Mouse (Mus musculus): ENCODE data around the gene Cers2. TPM values are rescaled to one million over a fixed set of nuclear protein-coding genes. Genes with fewer than 3 reads are reported as not detected.
"Not testable (repeated sequence)": the region's sequence is repeated elsewhere in the genome, so short reads cannot be mapped to it uniquely, and the experiment has no call there.

Cers2 gene
- total and polyA plus RNA-seq, 2 experiments from 2014 or later, result 89.4 to 108 TPM

- Histone ChIP-seq H3K4me2 (ENCODE audit: low read depth, low read length) (no peak overlapping the region), H3K27ac (ENCODE audit: low read depth) (no peak overlapping the region), H3K27me3 (ENCODE audit: control insufficient read depth, insufficient read depth, low read length) (no peaks in the 10 kb centered on the region), H3K9me3 (replicated peaks; ENCODE audit: control insufficient read depth, low read length) (no peaks in the 10 kb centered on the region), H3K4me3 (ENCODE audit: low read depth, low read length) (no peak overlapping the region), H3K36me3 (replicated peaks; ENCODE audit: control insufficient read depth, insufficient read depth, low read length) (peaks cover 74% of the 10 kb centered on the region), H3K9ac (replicated peaks; ENCODE audit: low read depth, low read length) (no peak overlapping the region), H3K4me1 (ENCODE audit: control insufficient read depth, insufficient read depth) (no peaks in the 10 kb centered on the region)
- peak; percentile 63 for TF ChIP-seq CTCF (IDR thresholded peaks at IDR 0.05; ENCODE audit: low read depth)
- no peak for TF ChIP-seq EP300 (IDR thresholded peaks at IDR 0.05; ENCODE audit: low read depth)
- ATAC-seq (ENCODE audit: insufficient read depth, low read depth) (no peak; the same call in 1 of the 2 replicates), DNase-seq (ENCODE audit: low spot score) (peak; percentile 57)
Measured at GRCm38 (mm10) chr3:95349491-95349890, 34.9 kb downstream of the Cers2 start.

- Histone ChIP-seq H3K36me3 (replicated peaks; ENCODE audit: control insufficient read depth, insufficient read depth, low read length) (peaks cover 23% of the 10 kb centered on the region), H3K4me2 (ENCODE audit: low read depth, low read length) (peak overlapping the region; percentile 62; the same call in 1 of the 2 replicates), H3K4me3 (ENCODE audit: low read depth, low read length) (peak overlapping the region; percentile 56)
- 28% methylated on average over 8 of the region's 19 CpGs for WGBS
- H3K4me1 ChIP-seq (ENCODE audit: control insufficient read depth, insufficient read depth); H3K27me3 ChIP-seq (ENCODE audit: control insufficient read depth, insufficient read depth, low read length); DNase-seq (ENCODE audit: low spot score); ATAC-seq (ENCODE audit: insufficient read depth, low read depth); H3K9ac ChIP-seq (replicated peaks; ENCODE audit: low read depth, low read length); H3K9me3 ChIP-seq (replicated peaks; ENCODE audit: control insufficient read depth, low read length); H3K27ac ChIP-seq (ENCODE audit: low read depth): not testable (repeated sequence)
Measured at GRCm38 (mm10) chr3:95355911-95356544, 41.4 kb downstream of the Cers2 start.

GRCm38 (mm10) chr3:95356701-95357449, 42.3 kb downstream of the Cers2 start, which contains the start of gene Setdb1:
Setdb1 (minus strand) TSS chr3:95357202.
- H3K4me1 ChIP-seq (ENCODE audit: control insufficient read depth, insufficient read depth); H3K9me3 ChIP-seq (replicated peaks; ENCODE audit: control insufficient read depth, low read length); H3K27ac ChIP-seq (ENCODE audit: low read depth); H3K27me3 ChIP-seq (ENCODE audit: control insufficient read depth, insufficient read depth, low read length): not testable (repeated sequence)
- TF ChIP-seq EP300 (IDR thresholded peaks at IDR 0.05; ENCODE audit: low read depth), result peak; percentile 45; the same call in 1 of the 2 replicates
- Histone ChIP-seq H3K9ac (replicated peaks; ENCODE audit: low read depth, low read length) (peak within 1 kb of the TSS; percentile 52), H3K36me3 (replicated peaks; ENCODE audit: control insufficient read depth, insufficient read depth, low read length) (peaks cover 18% of the 10 kb centered on the region), H3K4me3 (ENCODE audit: low read depth, low read length) (peak within 1 kb of the TSS; percentile 56), H3K4me2 (ENCODE audit: low read depth, low read length) (peak within 1 kb of the TSS; percentile 62)
- peak; percentile 95 for ATAC-seq (ENCODE audit: insufficient read depth, low read depth)
- under 1% methylated on average over 31 of the region's 57 CpGs for WGBS
- peak; percentile 91 for DNase-seq (ENCODE audit: low spot score)

- DNase-seq (ENCODE audit: low spot score) (no peak), ATAC-seq (ENCODE audit: insufficient read depth, low read depth) (no peak)
- Histone ChIP-seq H3K4me2 (ENCODE audit: low read depth, low read length) (no peak overlapping the region), H3K36me3 (replicated peaks; ENCODE audit: control insufficient read depth, insufficient read depth, low read length) (peaks cover 12% of the 10 kb centered on the region), H3K9me3 (replicated peaks; ENCODE audit: control insufficient read depth, low read length) (no peaks in the 10 kb centered on the region), H3K27me3 (ENCODE audit: control insufficient read depth, insufficient read depth, low read length) (no peaks in the 10 kb centered on the region), H3K4me1 (ENCODE audit: control insufficient read depth, insufficient read depth) (no peaks in the 10 kb centered on the region), H3K4me3 (ENCODE audit: low read depth, low read length) (no peak overlapping the region), H3K27ac (ENCODE audit: low read depth) (no peak overlapping the region), H3K9ac (replicated peaks; ENCODE audit: low read depth, low read length) (no peak overlapping the region)
- TF ChIP-seq CTCF (IDR thresholded peaks at IDR 0.05; ENCODE audit: low read depth) (no peak), EP300 (IDR thresholded peaks at IDR 0.05; ENCODE audit: low read depth) (no peak)
- WGBS, result 93% methylated on average over 2 of the region's 2 CpGs
Measured at GRCm38 (mm10) chr3:95357746-95358145, 43.2 kb downstream of the Cers2 start.

- ATAC-seq (ENCODE audit: insufficient read depth, low read depth); H3K9ac ChIP-seq (replicated peaks; ENCODE audit: low read depth, low read length); H3K36me3 ChIP-seq (replicated peaks; ENCODE audit: control insufficient read depth, insufficient read depth, low read length); H3K4me3 ChIP-seq (ENCODE audit: low read depth, low read length); DNase-seq (ENCODE audit: low spot score); H3K4me1 ChIP-seq (ENCODE audit: control insufficient read depth, insufficient read depth); H3K27ac ChIP-seq (ENCODE audit: low read depth); H3K27me3 ChIP-seq (ENCODE audit: control insufficient read depth, insufficient read depth, low read length); H3K4me2 ChIP-seq (ENCODE audit: low read depth, low read length); H3K9me3 ChIP-seq (replicated peaks; ENCODE audit: control insufficient read depth, low read length): not testable (repeated sequence)
- WGBS, result 58% methylated on average over 3 of the region's 3 CpGs
Measured at GRCm38 (mm10) chr3:95360276-95360675, 45.7 kb downstream of the Cers2 start.

GRCm38 (mm10) chr3:95370101-95370500, 55.5 kb downstream of the Cers2 start:
- no peak for TF ChIP-seq EP300 (IDR thresholded peaks at IDR 0.05; ENCODE audit: low read depth)
- no peak for TF ChIP-seq CTCF (IDR thresholded peaks at IDR 0.05; ENCODE audit: low read depth)
- H3K9ac ChIP-seq (replicated peaks; ENCODE audit: low read depth, low read length), result no peak overlapping the region
- H3K27ac ChIP-seq (ENCODE audit: low read depth), result no peak overlapping the region
- no peak overlapping the region for H3K4me3 ChIP-seq (ENCODE audit: low read depth, low read length)
- H3K4me1 ChIP-seq (ENCODE audit: control insufficient read depth, insufficient read depth), result no peaks in the 10 kb centered on the region
- DNase-seq (ENCODE audit: low spot score) (no peak), ATAC-seq (ENCODE audit: insufficient read depth, low read depth) (no peak)
- H3K36me3 ChIP-seq (replicated peaks; ENCODE audit: control insufficient read depth, insufficient read depth, low read length), result no peaks in the 10 kb centered on the region
- H3K4me2 ChIP-seq (ENCODE audit: low read depth, low read length), result no peak overlapping the region
- no peaks in the 10 kb centered on the region for H3K9me3 ChIP-seq (replicated peaks; ENCODE audit: control insufficient read depth, low read length)
- H3K27me3 ChIP-seq (ENCODE audit: control insufficient read depth, insufficient read depth, low read length), result no peaks in the 10 kb centered on the region

Other genes with a start within 250 kb of the Cers2 start
- 36.6 and 50.5 TPM in 2 replicates for gene Pip5k1a, start 207.9 kb upstream of the Cers2 start, total RNA-seq (2014; rRNA removed; ENCODE audit: low replicate concordance)
- gene Pip5k1a, start 207.9 kb upstream of the Cers2 start, polyA plus RNA-seq (2015; fragmentation: Nextera tagmentation; extraction: Ambion mirVana), result 13.8 and 14.5 TPM in 2 replicates
- gene Vps72, start 203.8 kb upstream of the Cers2 start, total RNA-seq (2014; rRNA removed; ENCODE audit: low replicate concordance), result 54.9 and 69.3 TPM in 2 replicates
- 60.8 and 66.9 TPM in 2 replicates for gene Vps72, start 203.8 kb upstream of the Cers2 start, polyA plus RNA-seq (2015; fragmentation: Nextera tagmentation; extraction: Ambion mirVana)
- 1.2 and 14.3 TPM in 2 replicates for gene Tmod4, start 190.3 kb upstream of the Cers2 start, total RNA-seq (2014; rRNA removed; ENCODE audit: low replicate concordance)
- gene Tmod4, start 190.3 kb upstream of the Cers2 start, polyA plus RNA-seq (2015; fragmentation: Nextera tagmentation; extraction: Ambion mirVana), result 2.7 and 2.9 TPM in 2 replicates
- 16.7 and 38.2 TPM in 2 replicates for gene Scnm1, start 180.8 kb upstream of the Cers2 start, total RNA-seq (2014; rRNA removed; ENCODE audit: low replicate concordance)
- 57.6 and 57.7 TPM in 2 replicates for gene Scnm1, start 180.8 kb upstream of the Cers2 start, polyA plus RNA-seq (2015; fragmentation: Nextera tagmentation; extraction: Ambion mirVana)
- 6.1 and 7.1 TPM in 2 replicates for gene Lysmd1, start 180.7 kb upstream of the Cers2 start, total RNA-seq (2014; rRNA removed; ENCODE audit: low replicate concordance)
- gene Lysmd1, start 180.7 kb upstream of the Cers2 start, polyA plus RNA-seq (2015; fragmentation: Nextera tagmentation; extraction: Ambion mirVana), result 8.7 and 10.4 TPM in 2 replicates
- 0.27 and 5.4 TPM in 2 replicates for gene Tnfaip8l2, start 172.4 kb upstream of the Cers2 start, total RNA-seq (2014; rRNA removed; ENCODE audit: low replicate concordance)
- gene Tnfaip8l2, start 172.4 kb upstream of the Cers2 start, polyA plus RNA-seq (2015; fragmentation: Nextera tagmentation; extraction: Ambion mirVana), result 2.7 and 2.8 TPM in 2 replicates
- gene Sema6c, start 154.3 kb upstream of the Cers2 start, total RNA-seq (2014; rRNA removed; ENCODE audit: low replicate concordance), result 6.8 and 14.8 TPM in 2 replicates
- gene Sema6c, start 154.3 kb upstream of the Cers2 start, polyA plus RNA-seq (2015; fragmentation: Nextera tagmentation; extraction: Ambion mirVana), result 1.2 and 1.8 TPM in 2 replicates
- gene Gabpb2, start 96.9 kb upstream of the Cers2 start, total RNA-seq (2014; rRNA removed; ENCODE audit: low replicate concordance), result 6.6 and 7.2 TPM in 2 replicates
- 3.1 TPM in 2 replicates for gene Gabpb2, start 96.9 kb upstream of the Cers2 start, polyA plus RNA-seq (2015; fragmentation: Nextera tagmentation; extraction: Ambion mirVana)
- gene Cdc42se1, start 86.1 kb upstream of the Cers2 start, total RNA-seq (2014; rRNA removed; ENCODE audit: low replicate concordance), result 75.5 and 78.2 TPM in 2 replicates
- 33.6 TPM in 2 replicates for gene Cdc42se1, start 86.1 kb upstream of the Cers2 start, polyA plus RNA-seq (2015; fragmentation: Nextera tagmentation; extraction: Ambion mirVana)
- 4.3 and 6.1 TPM in 2 replicates for gene Mllt11, start 82.6 kb upstream of the Cers2 start, total RNA-seq (2014; rRNA removed; ENCODE audit: low replicate concordance)
- gene Mllt11, start 82.6 kb upstream of the Cers2 start, polyA plus RNA-seq (2015; fragmentation: Nextera tagmentation; extraction: Ambion mirVana), result 8.9 and 9.0 TPM in 2 replicates
- 1.1 TPM in 1 of 2 replicates, not detected in the other for gene Gm128, start 73.2 kb upstream of the Cers2 start, total RNA-seq (2014; rRNA removed; ENCODE audit: low replicate concordance)
- gene Gm128, start 73.2 kb upstream of the Cers2 start, polyA plus RNA-seq (2015; fragmentation: Nextera tagmentation; extraction: Ambion mirVana), result 0.07 TPM in 1 of 2 replicates, not detected in the other
- 3.9 TPM in 1 of 2 replicates, not detected in the other for gene Bnipl, start 63.6 kb upstream of the Cers2 start, total RNA-seq (2014; rRNA removed; ENCODE audit: low replicate concordance)
- not detected in 2 replicates for gene Bnipl, start 63.6 kb upstream of the Cers2 start, polyA plus RNA-seq (2015; fragmentation: Nextera tagmentation; extraction: Ambion mirVana)
- gene Mindy1, start 33.4 kb upstream of the Cers2 start, total RNA-seq (2014; rRNA removed; ENCODE audit: low replicate concordance), result 28.0 and 64.4 TPM in 2 replicates
- 27.8 and 28.4 TPM in 2 replicates for gene Mindy1, start 33.4 kb upstream of the Cers2 start, polyA plus RNA-seq (2015; fragmentation: Nextera tagmentation; extraction: Ambion mirVana)
- gene Prune1, start 32.7 kb upstream of the Cers2 start, total RNA-seq (2014; rRNA removed; ENCODE audit: low replicate concordance), result 28.6 and 35.6 TPM in 2 replicates
- 22.5 and 23.0 TPM in 2 replicates for gene Prune1, start 32.7 kb upstream of the Cers2 start, polyA plus RNA-seq (2015; fragmentation: Nextera tagmentation; extraction: Ambion mirVana)
- 0.11 and 0.15 TPM in 2 replicates for gene Anxa9, start 7.6 kb upstream of the Cers2 start, total RNA-seq (2014; rRNA removed; ENCODE audit: low replicate concordance)
- 0.49 and 0.67 TPM in 2 replicates for gene Anxa9, start 7.6 kb upstream of the Cers2 start, polyA plus RNA-seq (2015; fragmentation: Nextera tagmentation; extraction: Ambion mirVana)
- 9.5 and 11.3 TPM in 2 replicates for gene Setdb1, start 42.4 kb downstream of the Cers2 start, total RNA-seq (2014; rRNA removed; ENCODE audit: low replicate concordance)
- gene Setdb1, start 42.4 kb downstream of the Cers2 start, polyA plus RNA-seq (2015; fragmentation: Nextera tagmentation; extraction: Ambion mirVana), result 7.9 and 8.0 TPM in 2 replicates
- not detected in 2 replicates for gene 4930558C23Rik, start 88.0 kb downstream of the Cers2 start, total RNA-seq (2014; rRNA removed; ENCODE audit: low replicate concordance)
- gene 4930558C23Rik, start 88.0 kb downstream of the Cers2 start, polyA plus RNA-seq (2015; fragmentation: Nextera tagmentation; extraction: Ambion mirVana), result not detected in 2 replicates
- gene Arnt, start 119.6 kb downstream of the Cers2 start, total RNA-seq (2014; rRNA removed; ENCODE audit: low replicate concordance), result 20.6 and 22.4 TPM in 2 replicates
- 20.1 and 23.0 TPM in 2 replicates for gene Arnt, start 119.6 kb downstream of the Cers2 start, polyA plus RNA-seq (2015; fragmentation: Nextera tagmentation; extraction: Ambion mirVana)
- 5.4 and 11.6 TPM in 2 replicates for gene Ctsk, start 184.5 kb downstream of the Cers2 start, total RNA-seq (2014; rRNA removed; ENCODE audit: low replicate concordance)
- gene Ctsk, start 184.5 kb downstream of the Cers2 start, polyA plus RNA-seq (2015; fragmentation: Nextera tagmentation; extraction: Ambion mirVana), result 18.9 and 19.7 TPM in 2 replicates
- gene Ctss, start 212.0 kb downstream of the Cers2 start, total RNA-seq (2014; rRNA removed; ENCODE audit: low replicate concordance), result 6.4 and 9.9 TPM in 2 replicates
- 17.0 and 17.5 TPM in 2 replicates for gene Ctss, start 212.0 kb downstream of the Cers2 start, polyA plus RNA-seq (2015; fragmentation: Nextera tagmentation; extraction: Ambion mirVana)
- not detected in 2 replicates for gene Hormad1, start 244.9 kb downstream of the Cers2 start, total RNA-seq (2014; rRNA removed; ENCODE audit: low replicate concordance)
- gene Hormad1, start 244.9 kb downstream of the Cers2 start, polyA plus RNA-seq (2015; fragmentation: Nextera tagmentation; extraction: Ambion mirVana), result not detected in 2 replicates